Mouse (Mus musculus) ES-Bruce4 (cell line): ENCODE measurements around the gene Manba. TPM values are rescaled to one million over a fixed set of nuclear protein-coding genes. Genes with fewer than 3 reads are reported as not detected.

ENCODE experiments used
- H3K27ac ChIP-seq: 2 replicates; pipeline ENCODE4 v1.5.1; 2012; ENCODE audit warnings: low read length, inconsistent platforms; ENCODE audit not compliant: insufficient read depth
- H3K27me3 ChIP-seq: 2 replicates; pipeline ENCODE4 v1.6.1; 2012; ENCODE audit warnings: mild to moderate bottlenecking, low read length, inconsistent platforms; ENCODE audit not compliant: control insufficient read depth, poor library complexity, insufficient read depth, severe bottlenecking
- H3K36me3 ChIP-seq: 2 replicates; pipeline ENCODE4 v1.6.1; 2012; ENCODE audit warnings: inconsistent platforms, mild to moderate bottlenecking, low read length, moderate library complexity; ENCODE audit not compliant: control insufficient read depth, poor library complexity, insufficient read depth, severe bottlenecking
- H3K4me1 ChIP-seq: one replicate; pipeline ENCODE4 v1.8.1; 2011; ENCODE audit warnings: low read length; ENCODE audit not compliant: control insufficient read depth, insufficient read depth
- H3K4me3 ChIP-seq: 2 replicates; pipeline ENCODE4 v1.5.1; 2011; ENCODE audit warnings: low read depth, mild to moderate bottlenecking, low read length
- H3K9ac ChIP-seq: 2 replicates; pipeline ENCODE4 v1.6.1; 2012; ENCODE audit warnings: low read depth, mild to moderate bottlenecking, inconsistent platforms; ENCODE audit not compliant: poor library complexity, severe bottlenecking
- H3K9me3 ChIP-seq: replicated peaks from 2 replicates; pipeline ENCODE4 v1.6.1; 2012; ENCODE audit warnings: mild to moderate bottlenecking, low read length, inconsistent platforms; ENCODE audit not compliant: control insufficient read depth, poor library complexity, insufficient read depth, severe bottlenecking
- CTCF ChIP-seq: IDR thresholded peaks from one replicate; pipeline ENCODE4 v1.8.1; 2011; ENCODE audit warnings: low read depth, low read length
- EP300 ChIP-seq: IDR thresholded peaks from 2 replicates; pipeline ENCODE4 v1.6.1; 2011; ENCODE audit warnings: low read depth, low read length; ENCODE audit not compliant: insufficient read depth
- POLR2A ChIP-seq: IDR thresholded peaks from one replicate; pipeline ENCODE4 v1.8.1; 2011; ENCODE audit warnings: low read length; ENCODE audit not compliant: insufficient read depth
- polyA plus RNA-seq: library from polyadenylated mRNA; stranded (reverse); fragments of >200 nt; gene quantifications from 2 replicates; pipeline ENCODE4 v1.2.4, GENCODE M21; 2011; ENCODE audit warnings: low read depth; ENCODE audit not compliant: missing spikeins, insufficient read depth, insufficient read length

Gene Manba
- polyA plus RNA-seq, 1 experiment, result 122 TPM

DNA sequence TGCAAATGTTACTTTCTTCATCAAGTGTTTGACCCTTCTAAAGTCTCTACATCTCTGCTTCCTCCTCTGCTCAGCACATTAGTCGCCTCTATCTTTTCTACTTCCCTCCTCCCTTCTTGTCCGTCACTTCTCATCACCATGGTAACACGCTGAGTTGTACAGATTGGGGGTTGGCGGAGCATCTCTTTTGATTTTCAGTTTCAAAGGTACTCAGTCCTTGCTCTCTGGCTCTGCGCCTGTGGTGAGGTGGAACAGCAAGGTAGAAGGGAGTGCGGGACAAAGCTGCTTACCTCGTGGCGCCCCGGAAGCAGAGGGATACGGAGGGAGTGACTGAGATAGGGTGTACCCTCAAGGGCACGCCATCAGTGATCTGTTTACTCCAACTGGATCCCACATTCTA, 27.9 kb downstream of the Manba start:
- Histone ChIP-seq H3K27ac (peak overlapping the region; percentile 70), H3K36me3 (0 out of 2 replicates have a peak, but pooled peaks cover 2% of the 10 kb centered on the region), H3K9ac (no peak overlapping the region), H3K4me3 (peak overlapping the region; percentile 12), H3K27me3 (no peaks in the 10 kb centered on the region), H3K4me1 (peaks cover 2% of the 10 kb centered on the region), H3K9me3 (no peaks in the 10 kb centered on the region)
- no peak for TF ChIP-seq POLR2A
- TF ChIP-seq EP300, result no peak
- no peak for TF ChIP-seq CTCF

DNA sequence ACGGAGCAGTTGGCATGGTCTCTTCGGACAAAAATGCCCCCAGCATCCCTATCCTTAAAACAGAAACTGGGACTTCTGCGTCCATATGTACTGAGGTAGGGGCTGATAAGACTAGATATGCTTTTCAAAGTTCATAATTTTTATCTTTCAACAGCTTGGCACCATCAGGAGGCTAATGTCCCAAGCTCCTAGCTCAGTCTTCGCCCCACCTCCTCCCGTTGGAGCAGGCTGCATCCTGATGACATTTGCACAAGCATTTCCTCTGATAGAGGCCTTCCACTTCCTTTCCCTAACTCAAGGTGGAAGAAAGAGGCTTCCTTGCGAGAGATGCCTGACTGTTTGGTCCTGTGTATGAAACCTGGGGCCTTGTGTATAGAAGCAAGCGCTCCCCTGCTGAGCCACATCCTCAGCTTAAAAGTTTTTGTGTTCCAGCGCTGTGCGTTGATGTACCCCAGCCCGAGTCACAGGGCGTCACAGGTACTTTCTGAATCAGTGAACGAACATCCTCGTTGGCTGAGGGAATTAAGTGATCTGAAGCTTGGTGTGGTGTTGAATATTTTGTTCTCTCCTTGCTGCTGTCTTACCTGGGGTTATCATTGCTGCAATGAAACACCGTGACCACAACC, 28.5 kb downstream of the Manba start:
- 0 out of 2 replicates have a peak overlapping the region, but pooled peaks have one; percentile 12 for H3K4me3 ChIP-seq
- peak overlapping the region; percentile 70 for H3K27ac ChIP-seq
- no peaks in the 10 kb centered on the region for H3K9me3 ChIP-seq
- 0 out of 2 replicates have a peak, but pooled peaks cover 2% of the 10 kb centered on the region for H3K36me3 ChIP-seq
- H3K4me1 ChIP-seq, result peaks cover 2% of the 10 kb centered on the region
- TF ChIP-seq CTCF (no peak), EP300 (no peak), POLR2A (no peak)
- no peaks in the 10 kb centered on the region for H3K27me3 ChIP-seq
- no peak overlapping the region for H3K9ac ChIP-seq

DNA sequence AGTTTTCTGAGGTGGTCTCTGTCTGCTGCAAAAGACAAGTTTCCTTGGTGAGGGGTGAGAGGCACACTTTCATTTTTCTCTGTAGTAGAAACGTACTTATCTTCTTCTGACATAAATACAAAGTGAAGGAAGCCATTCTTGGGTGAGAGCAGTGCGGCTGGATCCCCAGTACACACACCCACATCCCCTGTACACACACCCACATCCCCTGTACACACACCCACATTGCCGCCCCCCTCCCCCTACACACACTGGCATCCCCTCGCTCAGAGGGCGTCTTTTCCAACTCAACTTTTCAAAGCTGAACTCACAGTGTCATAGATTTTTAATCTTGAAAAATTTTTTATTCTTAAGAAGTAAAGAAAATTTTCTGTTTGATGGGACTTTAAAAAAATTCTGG, 29.8 kb downstream of the Manba start:
- Histone ChIP-seq H3K9me3 (no peaks in the 10 kb centered on the region), H3K27ac (no peak overlapping the region), H3K4me3 (no peak overlapping the region), H3K9ac (no peak overlapping the region), H3K27me3 (no peaks in the 10 kb centered on the region), H3K36me3 (0 out of 2 replicates have a peak, but pooled peaks cover 2% of the 10 kb centered on the region), H3K4me1 (peaks cover 2% of the 10 kb centered on the region)
- no peak for TF ChIP-seq EP300
- no peak for TF ChIP-seq POLR2A
- TF ChIP-seq CTCF, result no peak

DNA sequence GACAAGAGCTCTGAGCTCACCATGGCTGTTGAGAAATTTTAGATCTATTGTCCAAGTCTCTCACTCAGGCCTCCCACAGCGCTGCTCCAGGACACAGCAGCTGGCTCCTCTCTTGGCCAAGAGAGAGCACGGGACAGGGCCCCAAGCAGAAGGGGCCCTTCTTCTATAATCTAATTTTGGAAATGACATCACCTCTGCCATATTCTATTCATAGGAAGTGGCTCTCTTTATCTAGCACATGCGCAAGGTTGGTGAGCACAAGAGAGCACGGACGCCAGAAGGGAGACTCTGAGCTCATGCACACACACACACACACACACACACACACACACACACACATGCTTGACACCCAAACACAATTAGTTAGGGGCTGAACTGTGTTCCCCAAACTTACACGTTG, 31.5 kb downstream of the Manba start:
- Histone ChIP-seq H3K9me3 (no peaks in the 10 kb centered on the region), H3K27me3 (no peaks in the 10 kb centered on the region), H3K4me1 (peaks cover 3% of the 10 kb centered on the region), H3K9ac (no peak overlapping the region), H3K27ac (no peak overlapping the region), H3K4me3 (no peak overlapping the region), H3K36me3 (no peaks in the 10 kb centered on the region)
- TF ChIP-seq CTCF (no peak), EP300 (no peak), POLR2A (no peak)

DNA sequence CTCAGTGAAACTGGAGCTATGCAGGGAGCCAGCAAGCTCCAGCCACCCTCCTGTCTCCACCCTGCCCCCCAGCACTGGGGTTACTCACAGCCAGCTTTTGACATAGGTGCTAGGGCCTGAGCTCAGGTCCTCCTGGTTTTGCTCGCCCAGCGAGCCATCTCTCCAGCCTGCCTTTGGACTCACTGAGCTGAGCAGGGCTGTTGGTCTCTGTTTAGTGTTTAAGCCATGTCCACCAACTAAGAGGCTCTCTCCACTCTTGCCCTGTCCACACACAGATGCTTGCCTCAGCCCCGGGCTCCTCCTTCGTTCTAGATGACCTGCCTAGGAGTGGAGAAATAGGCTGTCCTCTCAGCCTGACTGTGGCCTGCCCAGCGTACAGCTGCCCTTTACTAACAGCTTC, 33.5 kb downstream of the Manba start:
- TF ChIP-seq EP300 (0 out of 2 replicates have a peak, but pooled peaks have one; percentile 35), POLR2A (no peak)
- Histone ChIP-seq H3K27me3 (no peaks in the 10 kb centered on the region), H3K4me3 (no peak overlapping the region), H3K9ac (no peak overlapping the region), H3K9me3 (no peaks in the 10 kb centered on the region), H3K4me1 (peaks cover 3% of the 10 kb centered on the region), H3K36me3 (no peaks in the 10 kb centered on the region), H3K27ac (peak overlapping the region; percentile 27)

DNA sequence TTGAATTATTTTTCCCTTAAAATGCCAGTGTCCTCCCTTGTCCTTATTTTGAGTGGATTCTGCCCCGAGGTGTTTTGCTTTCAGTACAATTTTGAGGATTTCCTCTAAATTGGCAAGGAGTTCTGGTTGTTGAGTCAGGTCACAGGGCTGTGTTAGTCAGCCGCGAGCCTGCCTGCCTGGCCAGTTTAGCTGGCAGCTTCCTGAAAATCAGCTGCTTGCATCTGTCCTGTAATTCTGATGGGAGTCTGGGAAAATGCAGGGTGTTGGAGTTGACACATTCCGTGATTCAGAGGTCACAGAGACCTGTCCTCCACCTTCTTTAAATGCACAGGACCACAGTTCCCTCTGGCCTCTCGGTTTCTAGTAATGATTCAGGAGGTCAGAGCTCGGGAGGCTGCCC, 34.2 kb downstream of the Manba start:
- TF ChIP-seq CTCF (no peak), EP300 (no peak), POLR2A (no peak)
- Histone ChIP-seq H3K27me3 (no peaks in the 10 kb centered on the region), H3K36me3 (no peaks in the 10 kb centered on the region), H3K4me1 (peaks cover 3% of the 10 kb centered on the region), H3K27ac (no peak overlapping the region), H3K9ac (no peak overlapping the region), H3K9me3 (no peaks in the 10 kb centered on the region), H3K4me3 (no peak overlapping the region)
